8 mouse cellular contexts compared by ENCODE assay signal in the genomic region with DNA sequence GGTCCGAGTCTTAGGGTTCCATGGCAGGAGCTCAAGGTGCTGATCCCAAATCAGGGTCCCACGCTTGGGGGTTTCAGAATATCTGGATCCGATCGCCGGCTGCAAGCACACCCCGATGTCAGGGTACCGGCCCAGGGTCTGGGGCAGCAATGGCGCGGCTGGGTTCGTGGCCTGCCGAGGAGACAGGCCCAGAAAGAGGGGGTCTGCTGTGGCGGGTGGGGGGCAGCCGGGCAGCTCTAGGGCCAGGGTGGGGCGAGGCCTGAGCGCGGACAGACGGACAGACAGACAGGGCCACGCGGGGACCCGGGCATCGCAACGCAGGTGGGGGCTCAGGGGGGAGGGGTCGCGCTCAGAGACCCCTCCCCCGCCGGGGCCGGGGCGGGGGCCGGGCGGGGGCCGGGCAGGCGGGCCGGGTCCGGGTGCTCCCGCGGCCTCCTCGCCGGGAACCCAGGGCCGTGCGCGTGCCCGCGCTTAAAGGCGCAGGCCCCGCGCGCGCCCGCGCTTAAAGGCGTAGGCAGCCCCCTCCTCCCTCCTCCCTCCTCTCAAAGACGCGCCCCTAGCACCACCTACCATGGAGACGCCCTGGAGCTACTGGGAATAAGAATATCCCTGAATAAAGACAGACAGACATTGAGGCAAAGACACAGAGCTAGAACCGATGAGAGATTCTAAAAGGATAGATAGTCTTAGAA. TPM values are rescaled to one million over a fixed set of nuclear protein-coding genes. Genes with fewer than 3 reads are reported as not detected.
A peak's percentile ranks its signal among the peaks of the same experiment; 100 is the strongest.
DNase-seq lines count a peak whose midpoint lies in the region; ATAC-seq and TF ChIP-seq lines count a peak whose summit lies in the region.

Gene Lrfn3 (minus strand): TSS at position 121 of the 692 bp plus-strand sequence.

- peak within 1 kb of the TSS; percentile 80 for H3K27ac ChIP-seq in cerebellum, adult 2 months (ENCODE audit: insufficient read depth, low read length)
- peak within 1 kb of the TSS; percentile 34; the same call in 1 of the 2 replicates for H3K27ac ChIP-seq in kidney, embryonic 15.5 days
- H3K27ac ChIP-seq in limb, embryonic 14.5 days (replicated peaks; ENCODE audit: low read depth, low read length), result peak within 1 kb of the TSS; percentile 50; the same call in 1 of the 2 replicates
- H3K27ac ChIP-seq in neural tube, embryonic 12.5 days, result no peak within 1 kb of the TSS

- peak within 1 kb of the TSS; percentile 85 for H3K4me3 ChIP-seq in cerebellum, adult 2 months (replicated peaks; ENCODE audit: insufficient read depth, low read depth, low read length)
- H3K4me3 ChIP-seq in kidney, embryonic 15.5 days (replicated peaks), result peak within 1 kb of the TSS; percentile 70
- peak within 1 kb of the TSS; percentile 55 for H3K4me3 ChIP-seq in limb, embryonic 14.5 days (replicated peaks; ENCODE audit: low read length)
- H3K4me3 ChIP-seq in neural tube, embryonic 12.5 days, result peak within 1 kb of the TSS; percentile 87

- H3K9me3 ChIP-seq in kidney, embryonic 15.5 days (replicated peaks), result no peaks in the 10 kb centered on the region
- H3K9me3 ChIP-seq in limb, embryonic 14.5 days (ENCODE audit: control insufficient read depth, low read length), result no peaks in the 10 kb centered on the region
- H3K9me3 ChIP-seq in neural tube, embryonic 12.5 days, result no peaks in the 10 kb centered on the region

- DNase-seq in heart, adult 11 months, result peak; percentile 95
- no peak for DNase-seq in heart, adult 8-10 months (ENCODE audit: low spot score)
- peak; percentile 69 to 79 for DNase-seq in cerebellum, adult 2 months
- peak; percentile 73 for DNase-seq in forelimb bud, embryonic 11.5 days (ENCODE audit: low read depth, low spot score)
- DNase-seq in limb, embryonic 14.5 days (ENCODE audit: low spot score), result peak; percentile 88
- DNase-seq in spleen, postnatal 14 days (ENCODE audit: low spot score in 2 of 2), result no peak

- under 1% methylated on average over 40 of the region's 55 CpGs for WGBS in cerebellum, adult 2 months
- 1% methylated on average over 28 of the region's 55 CpGs for WGBS in kidney, embryonic 15.5 days
- 1% methylated on average over 37 of the region's 55 CpGs for WGBS in limb, embryonic 14.5 days
- WGBS in neural tube, embryonic 12.5 days, result under 1% methylated on average over 45 of the region's 55 CpGs

- peaks cover 39% of the 10 kb centered on the region for H3K4me1 ChIP-seq in cerebellum, adult 2 months (ENCODE audit: control insufficient read depth, insufficient read depth, low read length)
- H3K4me1 ChIP-seq in kidney, embryonic 15.5 days, result peaks cover 54% of the 10 kb centered on the region
- peaks cover 16% of the 10 kb centered on the region for H3K4me1 ChIP-seq in limb, embryonic 14.5 days (ENCODE audit: control insufficient read depth, insufficient read depth, low read length)
- peaks cover 51% of the 10 kb centered on the region for H3K4me1 ChIP-seq in neural tube, embryonic 12.5 days

- TF ChIP-seq POLR2A in cerebellum, adult 2 months (IDR thresholded peaks at IDR 0.05; ENCODE audit: borderline replicate concordance, insufficient read depth, low read length), result no peak
- no peak for TF ChIP-seq POLR2A in limb, embryonic 14.5 days (IDR thresholded peaks at IDR 0.05; ENCODE audit: borderline replicate concordance, extremely low read depth, insufficient read depth, insufficient read length)

- H3K27me3 ChIP-seq in cerebellum, adult 2 months (ENCODE audit: control insufficient read depth, insufficient read depth, low read length), result no peaks in the 10 kb centered on the region
- H3K27me3 ChIP-seq in kidney, embryonic 15.5 days, result peaks cover 12% of the 10 kb centered on the region
- H3K27me3 ChIP-seq in limb, embryonic 14.5 days (ENCODE audit: control insufficient read depth, insufficient read depth, low read length), result no peaks in the 10 kb centered on the region
- 0 out of 2 replicates have a peak, but pooled peaks cover 10% of the 10 kb centered on the region for H3K27me3 ChIP-seq in neural tube, embryonic 12.5 days (replicated peaks)

- H3K36me3 ChIP-seq in kidney, embryonic 15.5 days, result peaks cover 10% of the 10 kb centered on the region
- H3K36me3 ChIP-seq in limb, embryonic 14.5 days (ENCODE audit: control insufficient read depth, insufficient read depth, low read length), result peaks cover 9% of the 10 kb centered on the region
- peaks cover 17% of the 10 kb centered on the region for H3K36me3 ChIP-seq in neural tube, embryonic 12.5 days

- ATAC-seq in kidney, embryonic 15.5 days (replicated peaks; ENCODE audit: low FRiP score), result peak; percentile 59
- peak; percentile 81 for ATAC-seq in limb, embryonic 14.5 days (ENCODE audit: low FRiP score, low read depth)
- peak; percentile 51 for ATAC-seq in neural tube, embryonic 12.5 days (ENCODE audit: low FRiP score, low read depth)

- peak within 1 kb of the TSS; percentile 85 for H3K4me2 ChIP-seq in kidney, embryonic 15.5 days
- H3K4me2 ChIP-seq in limb, embryonic 14.5 days (replicated peaks; ENCODE audit: low read depth, low read length, severe bottlenecking), result peak within 1 kb of the TSS; percentile 77
- H3K4me2 ChIP-seq in neural tube, embryonic 12.5 days (replicated peaks), result peak within 1 kb of the TSS; percentile 85

- H3K9ac ChIP-seq in kidney, embryonic 15.5 days, result peak within 1 kb of the TSS; percentile 80
- peak within 1 kb of the TSS; percentile 80 for H3K9ac ChIP-seq in limb, embryonic 14.5 days (ENCODE audit: low read depth, low read length, severe bottlenecking)
- H3K9ac ChIP-seq in neural tube, embryonic 12.5 days, result peak within 1 kb of the TSS; percentile 95

- TF ChIP-seq CTCF in cerebellum, adult 2 months (IDR thresholded peaks at IDR 0.05; ENCODE audit: borderline replicate concordance, insufficient read depth, low read depth, low read length), result no peak

RNA-seq across cellular contexts. Expression of gene Lrfn3, which starts in this region (rescaled TPM):
- 1 to 10 TPM; 1.3 to 2.4 (median 1.6) TPM for total RNA-seq in heart, adult 8-10 months (2022)
- polyA plus RNA-seq in cerebellum, adult 2 months (2012; rRNA removed), result 20.4 and 22.1 TPM in 2 replicates
- polyA plus RNA-seq in kidney, embryonic 15.5 days (2015; fragmentation: Nextera tagmentation; extraction: Ambion mirVana), result 6.5 and 7.2 TPM in 2 replicates
- 11.5 and 17.7 TPM in 2 replicates for polyA plus RNA-seq in limb, embryonic 14.5 days (2012; rRNA removed)
- polyA plus RNA-seq in limb, embryonic 14.5 days (2014; fragmentation: Nextera tagmentation; extraction: Ambion mirVana), result 6.3 and 6.9 TPM in 2 replicates
- polyA plus RNA-seq in neural tube, embryonic 12.5 days (2016; fragmentation: Nextera tagmentation; extraction: Ambion mirVana), result 10.7 and 11.1 TPM in 2 replicates

Comparison
In these comparisons a context has a peak if more than half of its experiments do, and no peak if none do; other contexts are left out.
1. DNase-seq: peak in heart, adult 11 months (single experiment), cerebellum, adult 2 months (2 of 2), forelimb bud, embryonic 11.5 days (single experiment) and limb, embryonic 14.5 days (single experiment); none in heart, adult 8-10 months (single experiment) and spleen, postnatal 14 days (0 of 2).
2. Peak in every context shown above with its lines, with median percentiles within 50 percentile points of each other: H3K4me3 ChIP-seq, ATAC-seq, H3K4me2 ChIP-seq and H3K9ac ChIP-seq.